Mouse (Mus musculus): Measurements from ENCODE around the gene Acly. TPM values are rescaled to one million over a fixed set of nuclear protein-coding genes. Genes with fewer than 3 reads are reported as not detected.
"Not testable (repeated sequence)": the region's sequence is repeated elsewhere in the genome, so short reads cannot be mapped to it uniquely, and the experiment has no call there.

The Acly gene
- polyA plus RNA-seq, 1 experiment = 43.0 TPM

DNA sequence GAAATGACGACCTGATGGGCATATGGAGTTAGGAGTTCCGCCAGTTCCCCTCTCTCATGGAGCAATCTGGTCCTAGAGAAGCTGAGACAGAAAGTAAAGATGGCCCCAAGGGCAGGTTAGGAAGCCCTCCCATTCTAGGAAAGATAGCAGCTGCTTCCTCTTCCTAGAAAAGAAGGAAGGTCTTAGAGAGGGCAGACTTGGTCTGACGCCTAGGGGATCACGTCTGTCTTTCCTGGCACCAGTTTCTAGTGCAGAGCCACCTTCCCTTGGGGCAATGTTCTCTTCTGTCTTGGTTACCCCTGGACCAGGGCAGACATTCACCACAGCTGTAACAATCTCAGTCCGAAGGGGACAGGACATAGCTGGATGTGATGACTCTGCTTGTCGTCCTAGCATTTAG, 20.3 kb upstream of the Acly start:
- WGBS = 83% methylated on average over 6 of the region's 6 CpGs
- no peak for DNase-seq (ENCODE audit: low read depth, low spot score)

DNA sequence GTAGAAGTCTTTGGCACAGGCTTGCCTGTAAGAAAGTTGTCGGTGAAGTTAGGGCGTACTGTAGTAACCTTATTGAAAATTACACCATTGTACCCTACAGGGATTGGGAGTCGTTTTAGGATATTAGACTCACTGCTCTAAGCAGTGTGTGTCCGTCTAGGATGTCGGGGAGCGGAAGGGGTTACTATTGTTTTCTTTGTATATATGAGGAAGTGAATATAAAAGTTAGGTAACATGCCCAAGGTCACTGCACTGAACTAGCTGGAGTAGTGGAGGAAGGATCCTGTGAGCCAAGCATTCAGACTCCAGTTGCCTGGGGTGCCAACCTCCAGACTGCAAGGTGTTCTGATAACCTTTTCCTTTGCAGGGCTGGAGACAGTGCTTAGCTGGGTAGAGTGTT, 19.2 kb upstream of the Acly start:
- 55% methylated on average over 6 of the region's 6 CpGs for WGBS
- no peak for DNase-seq (ENCODE audit: low read depth, low spot score)

- 28% methylated on average over 7 of the region's 7 CpGs for WGBS
- no peak for DNase-seq (ENCODE audit: low read depth, low spot score)
Measured at GRCm38 (mm10) chr11:100545746-100546085, 17.9 kb upstream of the Acly start.

GRCm38 (mm10) chr11:100544832-100545745, 17.3 kb upstream of the Acly start, which contains the start of gene Ttc25:
Gene Ttc25, plus strand, starts transcription at chr11:100545607.
- 4% methylated on average over 28 of the region's 28 CpGs for WGBS

DNA sequence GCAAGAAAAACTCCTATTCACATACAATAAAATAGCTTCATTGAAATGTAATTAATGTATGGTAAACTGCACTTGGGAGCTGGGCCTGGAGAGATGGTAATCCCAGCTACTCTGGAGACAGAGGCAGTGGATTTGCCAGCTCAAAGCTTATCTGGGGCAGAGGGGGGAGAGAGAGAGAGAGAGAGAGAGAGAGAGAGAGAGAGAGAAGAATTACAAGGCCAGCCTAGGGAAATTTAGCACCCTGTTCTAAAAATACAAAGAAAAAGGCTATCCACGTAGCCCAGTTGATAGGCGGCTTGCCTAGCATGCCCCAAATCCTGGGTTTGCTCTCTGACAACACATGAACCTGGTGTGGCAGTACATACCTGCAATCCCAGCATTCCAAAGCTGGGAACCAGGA, 13.8 kb upstream of the Acly start:
- 95% methylated on average over 2 of the region's 2 CpGs for WGBS
- no peak for DNase-seq (ENCODE audit: low read depth, low spot score)

More at GRCm38 (mm10) chr11:100544832-100545745, 17.3 kb upstream of the Acly start, which contains the start of gene Ttc25:
- peak; percentile 85 for DNase-seq (ENCODE audit: low read depth, low spot score)

- DNase-seq (ENCODE audit: low read depth, low spot score) = no peak
- WGBS = 41% methylated on average over 6 of the region's 6 CpGs
Measured at GRCm38 (mm10) chr11:100540966-100541365, 13.2 kb upstream of the Acly start.

DNA sequence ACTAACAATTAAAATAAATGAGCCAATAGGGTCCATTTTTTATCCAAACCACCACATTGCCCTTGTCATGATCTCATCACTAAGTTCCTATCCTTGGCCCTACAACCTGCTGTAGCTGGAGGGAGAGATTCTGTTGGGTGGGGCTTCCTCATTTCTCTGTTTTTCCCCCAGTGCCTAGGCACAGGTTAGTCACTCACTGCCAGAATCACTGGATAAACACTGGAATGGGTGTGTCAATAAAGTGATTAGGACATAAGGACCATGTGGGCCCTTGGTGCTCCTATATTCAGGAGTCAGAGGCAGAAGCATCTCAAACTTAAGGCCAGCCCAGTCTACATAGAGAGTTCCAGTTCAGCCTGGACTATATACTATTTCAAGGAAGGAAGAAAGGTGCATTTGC, 8.7 kb upstream of the Acly start:
- peak; percentile 54 for DNase-seq (ENCODE audit: low read depth, low spot score)

DNA sequence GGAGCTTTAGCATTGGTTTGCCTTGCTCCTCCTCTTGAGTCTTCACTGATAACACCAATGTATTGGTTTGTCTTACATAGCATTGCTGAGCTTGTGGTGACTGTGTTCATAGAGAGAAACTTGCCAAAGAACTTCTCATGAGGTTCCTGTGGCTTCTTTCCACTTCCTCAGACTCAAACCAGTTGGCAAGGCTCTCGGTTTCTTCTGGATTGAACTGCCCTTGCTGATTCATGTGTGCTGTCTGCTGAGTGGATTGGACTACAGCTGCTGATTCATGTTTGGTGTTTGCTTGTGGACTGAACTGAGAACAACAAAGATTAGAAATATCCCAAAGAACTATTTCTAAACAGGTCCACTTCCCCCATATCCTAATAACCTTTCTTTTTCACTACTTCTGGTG, 8.2 kb upstream of the Acly start:
- DNase-seq (ENCODE audit: low read depth, low spot score) = no peak
- WGBS = 12% methylated on average over 1 of the region's 1 CpGs

- not testable (repeated sequence) for DNase-seq (ENCODE audit: low read depth, low spot score)
- 90% methylated on average over 6 of the region's 6 CpGs for WGBS
Measured at GRCm38 (mm10) chr11:100534821-100535220, 7.0 kb upstream of the Acly start.

GRCm38 (mm10) chr11:100534411-100534810, 6.6 kb upstream of the Acly start:
- 98% methylated on average over 2 of the region's 2 CpGs for WGBS
- not testable (repeated sequence) for DNase-seq (ENCODE audit: low read depth, low spot score)

DNA sequence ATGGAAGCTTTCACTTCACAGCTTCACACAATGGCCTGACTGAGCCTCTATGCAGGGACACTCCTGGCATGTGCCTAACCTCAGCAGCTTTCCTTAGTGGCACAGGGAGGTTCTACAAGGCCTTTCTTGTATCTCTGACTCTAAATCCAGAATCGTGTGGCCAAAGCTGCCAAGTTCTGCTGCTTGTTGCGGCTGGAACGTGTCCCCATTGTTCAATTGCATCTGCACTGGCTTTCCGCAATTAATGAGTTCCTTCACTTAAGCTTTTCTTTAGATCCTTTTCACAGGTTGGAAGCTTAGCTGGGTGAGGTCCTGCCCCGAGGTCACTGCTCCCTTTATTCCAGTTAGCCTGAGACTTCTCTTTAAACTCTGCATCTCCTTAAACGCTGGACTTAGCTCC, 6.1 kb upstream of the Acly start:
- 92% methylated on average over 6 of the region's 6 CpGs for WGBS
- DNase-seq (ENCODE audit: low read depth, low spot score) = no peak

DNA sequence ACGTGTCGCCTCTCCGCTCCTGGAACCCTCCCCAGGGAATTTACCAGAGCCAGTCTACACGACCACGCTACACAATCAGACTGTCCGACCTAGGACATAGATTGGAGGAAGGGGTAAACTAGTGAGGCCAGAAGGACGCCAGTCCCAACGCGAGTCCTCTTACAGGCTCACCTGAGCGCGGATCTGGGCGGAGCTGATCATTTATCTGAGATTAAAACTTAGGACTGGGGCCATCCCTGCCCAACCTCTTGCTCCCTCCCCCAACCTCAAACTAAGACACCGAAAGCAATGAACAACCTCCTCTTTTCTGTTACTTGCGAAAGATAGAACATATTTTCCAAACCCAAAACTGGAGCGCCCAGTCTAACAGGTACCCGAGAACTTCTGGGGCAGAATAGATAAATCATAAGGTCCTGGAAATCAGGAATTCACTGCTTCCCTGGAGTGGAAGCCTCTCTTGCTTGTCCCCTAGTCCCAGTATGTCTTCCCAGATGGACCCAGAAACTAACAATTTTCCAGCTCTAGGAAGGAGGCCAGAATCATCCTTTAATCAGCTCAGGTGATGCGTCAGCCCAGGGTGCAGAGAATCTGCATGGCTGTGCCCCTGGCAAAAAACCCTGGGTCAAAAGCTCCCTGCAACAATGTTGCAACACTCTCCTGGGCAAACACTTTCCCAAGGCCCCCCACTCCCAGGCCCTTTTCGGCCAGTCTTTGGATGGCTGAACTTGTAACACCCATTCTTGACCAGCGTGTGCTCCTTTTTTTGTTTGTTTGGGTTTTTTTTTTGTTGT, 770 bp upstream of the Acly start:
- WGBS = 23% methylated on average over 19 of the region's 19 CpGs

GRCm38 (mm10) chr11:100527066-100527457, 738 bp downstream of the Acly start:
- no peak for DNase-seq (ENCODE audit: low read depth, low spot score)
- WGBS = under 1% methylated on average over 26 of the region's 26 CpGs

More for the DNA sequence above, 770 bp upstream of the Acly start:
- no peak for DNase-seq (ENCODE audit: low read depth, low spot score)

- WGBS = 25% methylated on average over 15 of the region's 15 CpGs
- no peak for DNase-seq (ENCODE audit: low read depth, low spot score)
Measured at GRCm38 (mm10) chr11:100526052-100526816, 1.6 kb downstream of the Acly start.

GRCm38 (mm10) chr11:100524987-100525630, 2.7 kb downstream of the Acly start:
- WGBS = 26% methylated on average over 11 of the region's 11 CpGs
- DNase-seq (ENCODE audit: low read depth, low spot score) = no peak

DNA sequence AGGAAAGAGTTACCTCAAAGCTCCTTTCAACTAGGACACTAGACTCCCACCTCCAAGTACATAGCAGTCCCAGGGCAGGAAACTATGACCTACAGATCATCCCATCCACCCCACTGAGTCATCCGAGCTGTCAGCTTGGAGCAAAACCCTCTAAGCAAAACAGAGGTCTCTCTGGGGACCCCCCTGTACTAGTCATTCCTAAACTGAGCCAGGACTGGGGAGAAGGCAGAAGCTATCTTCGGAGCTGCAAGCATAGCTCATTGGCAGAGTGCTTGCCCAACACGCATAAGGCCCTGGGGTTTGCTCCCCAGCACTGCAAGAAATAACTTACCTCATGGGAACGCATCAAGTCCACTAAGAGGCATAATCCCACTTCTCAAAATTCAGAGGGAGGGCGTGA, 3.4 kb downstream of the Acly start:
- WGBS = 75% methylated on average over 5 of the region's 5 CpGs
- no peak for DNase-seq (ENCODE audit: low read depth, low spot score)

GRCm38 (mm10) chr11:100520838-100521237, 7.0 kb downstream of the Acly start:
- 86% methylated on average over 15 of the region's 15 CpGs for WGBS

DNA sequence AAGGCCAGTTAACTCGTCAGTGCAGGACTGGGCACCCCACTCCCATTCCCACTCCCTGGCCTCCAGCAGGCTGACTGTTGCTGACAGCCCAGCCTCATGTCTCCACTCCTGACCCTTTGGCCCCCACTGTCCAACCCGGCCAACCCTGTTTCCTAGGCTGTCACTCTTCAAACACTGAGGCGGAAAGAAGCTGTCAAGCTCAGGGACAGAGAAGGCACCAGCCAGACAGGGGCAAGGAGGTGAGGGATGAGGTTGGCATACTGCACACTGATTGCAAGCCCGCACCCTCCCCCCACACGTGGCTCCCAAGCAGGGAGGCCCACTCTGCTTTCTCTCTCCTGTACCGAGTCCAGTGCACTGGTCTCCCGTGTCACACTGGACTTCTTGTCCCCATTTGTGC, 8.6 kb downstream of the Acly start:
- no peak for DNase-seq (ENCODE audit: low read depth, low spot score)
- 46% methylated on average over 7 of the region's 7 CpGs for WGBS

More at GRCm38 (mm10) chr11:100520838-100521237, 7.0 kb downstream of the Acly start:
- DNase-seq (ENCODE audit: low read depth, low spot score) = no peak

DNA sequence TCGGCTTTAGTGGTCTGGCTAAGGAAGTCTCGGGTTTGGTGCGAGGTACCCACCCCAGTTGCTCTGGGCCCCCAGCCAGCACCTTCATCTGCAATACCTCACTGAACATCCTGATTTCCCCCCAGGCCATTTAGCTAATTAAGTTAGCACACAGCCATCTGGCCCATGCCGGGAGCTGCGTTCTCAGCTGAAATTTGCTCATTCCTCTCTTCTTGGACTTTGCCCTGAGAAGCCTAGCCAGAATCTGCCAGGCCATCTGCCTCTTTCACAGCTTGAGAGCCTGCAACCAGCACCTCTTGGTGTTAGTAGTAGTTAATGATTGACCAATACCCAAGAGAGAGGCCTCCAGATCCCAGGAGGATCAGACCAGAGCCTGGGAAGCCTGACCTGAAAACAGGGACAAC, 9.6 kb downstream of the Acly start:
- WGBS = 32% methylated on average over 5 of the region's 5 CpGs
- DNase-seq (ENCODE audit: low read depth, low spot score) = peak; percentile 78
